Mouse (Mus musculus): Measurements from ENCODE around the gene Aspg.

DNA sequence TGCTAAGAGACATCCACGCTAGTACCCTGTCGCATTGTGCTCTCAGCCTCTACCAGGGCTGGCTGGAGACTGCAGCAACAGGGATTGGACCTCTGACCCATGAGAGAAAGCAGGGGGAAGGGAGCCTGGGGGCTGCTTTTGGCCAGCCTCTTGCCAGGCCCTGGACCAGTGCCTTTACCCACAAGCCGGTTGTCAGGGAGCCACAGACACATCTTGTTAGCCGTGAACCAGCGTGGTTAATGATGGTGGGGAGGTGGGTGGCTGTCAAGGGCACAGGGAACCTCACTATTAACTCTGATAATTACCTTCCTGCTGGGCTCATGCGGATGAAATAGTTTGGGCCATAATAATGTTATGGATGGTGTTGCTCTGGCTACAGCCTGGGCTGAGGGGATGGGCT, 50.3 kb downstream of the Aspg start:
- no peak for TF ChIP-seq CTCF (IDR thresholded peaks at IDR 0.05; ENCODE audit: borderline replicate concordance, insufficient read depth, low read depth, low read length)
- no peak for TF ChIP-seq POLR2A (IDR thresholded peaks at IDR 0.05; ENCODE audit: borderline replicate concordance, insufficient read depth, low read length)
